Mouse (Mus musculus): ENCODE results near the gene Tsc22d3.
"Not testable (repeated sequence)": the region's sequence is repeated elsewhere in the genome, so short reads cannot be mapped to it uniquely, and the experiment has no call there.

Tsc22d3 gene

DNA sequence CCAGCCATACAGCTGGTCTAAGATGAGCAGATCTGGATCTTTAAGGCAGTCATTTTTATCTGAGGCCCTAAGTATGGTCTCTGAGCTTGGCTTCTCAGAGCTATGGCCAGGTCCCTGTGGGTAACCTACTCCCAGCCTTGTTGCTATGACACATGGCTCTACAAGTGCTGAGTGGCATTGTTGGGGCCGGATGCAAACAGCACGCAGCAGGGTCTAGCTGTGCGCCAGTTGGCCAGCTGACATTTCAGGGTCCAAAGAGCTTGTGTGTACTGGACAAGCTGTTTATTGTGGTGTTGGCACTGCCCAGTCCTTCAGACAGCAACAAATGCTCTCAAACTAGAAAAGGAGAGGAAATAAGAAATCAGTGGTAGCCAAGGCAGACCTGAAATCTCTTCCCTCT lies 35.2 kb downstream of the Tsc22d3 start:
- DNase-seq = no peak

DNA sequence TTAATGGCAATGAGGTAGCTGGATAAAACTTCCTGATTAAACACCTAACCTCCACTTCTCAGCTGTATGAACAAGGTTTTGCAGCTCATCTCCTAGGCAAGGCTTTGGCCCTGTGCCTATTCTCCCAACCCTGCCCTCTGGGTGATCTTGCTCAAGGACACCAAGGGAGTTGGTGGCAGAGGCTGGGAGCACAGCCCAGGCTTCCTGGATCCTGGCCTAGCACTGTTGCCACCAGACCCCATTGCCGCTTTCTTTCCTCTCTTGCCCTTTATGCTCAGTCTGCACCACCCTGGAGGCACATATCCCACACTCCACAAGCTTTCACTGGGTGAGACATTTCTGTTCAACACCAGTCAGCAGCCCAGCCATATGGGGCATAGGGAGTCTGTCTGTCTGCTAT lies 35.7 kb downstream of the Tsc22d3 start:
- DNase-seq = no peak

DNA sequence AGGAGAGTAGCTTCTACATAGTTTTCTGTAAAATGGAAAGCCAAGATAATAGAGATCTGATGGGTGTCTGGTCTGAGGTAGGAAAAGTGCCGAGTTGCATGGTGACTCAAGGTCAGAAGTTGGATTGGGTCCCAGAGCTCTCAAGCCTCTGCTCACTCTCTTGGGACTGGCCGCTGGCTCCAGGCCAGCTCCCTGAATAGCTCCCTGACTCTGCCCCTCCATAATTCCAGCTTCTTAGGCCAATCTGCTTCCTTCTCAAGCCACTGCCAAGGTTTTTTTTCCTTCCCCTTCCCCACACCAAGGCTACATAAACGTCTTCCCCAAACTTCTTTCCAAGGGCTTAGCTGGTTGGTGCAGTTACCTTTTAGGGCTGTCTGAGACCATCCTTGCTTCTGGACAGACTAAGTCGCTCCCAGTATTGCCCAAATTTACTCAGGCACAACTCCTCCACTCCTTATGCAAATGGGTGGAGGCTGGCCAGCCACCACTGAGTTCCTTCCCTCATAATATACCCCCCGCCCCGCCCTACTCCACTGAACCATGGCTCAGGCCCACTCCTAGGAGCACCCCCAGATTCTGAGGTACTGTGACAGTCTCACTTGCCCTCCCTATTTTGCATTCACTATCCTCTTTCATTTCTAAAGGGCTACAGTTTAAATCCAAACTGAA lies 42.1 kb downstream of the Tsc22d3 start:
- peak; percentile 75 for DNase-seq

DNA sequence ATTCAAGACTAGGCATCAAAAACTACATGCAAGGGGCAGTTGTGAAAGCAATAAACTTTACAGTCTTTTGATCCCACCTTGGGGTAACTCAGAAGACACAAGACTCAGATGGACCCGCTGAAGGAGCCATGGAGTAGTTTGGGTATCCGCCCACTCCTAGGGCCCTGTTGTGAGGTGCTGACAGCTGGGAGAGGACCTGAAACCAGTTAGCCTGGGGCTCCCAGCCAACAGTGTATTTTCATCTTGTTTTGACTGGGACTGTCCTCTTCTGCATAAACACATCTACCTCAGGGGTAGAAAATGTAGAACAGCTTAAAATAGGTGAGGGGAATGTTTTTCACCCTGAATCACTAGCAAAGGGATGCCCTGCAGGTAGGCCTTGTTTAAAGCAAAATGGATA lies 44.5 kb downstream of the Tsc22d3 start:
- no peak for DNase-seq

DNA sequence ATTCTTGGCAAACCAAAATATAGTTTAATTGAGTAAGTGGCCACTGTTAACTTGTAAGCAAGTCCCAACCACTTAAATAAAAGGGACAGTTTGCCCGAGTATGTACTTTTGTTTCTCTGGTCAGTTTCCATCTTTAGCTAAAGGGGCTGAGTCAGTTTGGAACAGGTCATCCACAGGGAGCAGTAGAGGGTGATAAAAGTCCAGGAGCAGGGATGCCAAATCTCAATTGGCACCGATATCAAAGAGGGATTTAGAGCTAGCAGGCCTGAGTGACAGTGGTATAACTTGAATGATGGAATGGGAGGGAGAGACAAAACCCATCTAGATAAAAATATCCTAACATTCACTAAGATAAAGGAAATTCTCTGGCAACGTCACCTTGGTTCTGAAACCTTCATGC lies 45.0 kb downstream of the Tsc22d3 start:
- DNase-seq = no peak

DNA sequence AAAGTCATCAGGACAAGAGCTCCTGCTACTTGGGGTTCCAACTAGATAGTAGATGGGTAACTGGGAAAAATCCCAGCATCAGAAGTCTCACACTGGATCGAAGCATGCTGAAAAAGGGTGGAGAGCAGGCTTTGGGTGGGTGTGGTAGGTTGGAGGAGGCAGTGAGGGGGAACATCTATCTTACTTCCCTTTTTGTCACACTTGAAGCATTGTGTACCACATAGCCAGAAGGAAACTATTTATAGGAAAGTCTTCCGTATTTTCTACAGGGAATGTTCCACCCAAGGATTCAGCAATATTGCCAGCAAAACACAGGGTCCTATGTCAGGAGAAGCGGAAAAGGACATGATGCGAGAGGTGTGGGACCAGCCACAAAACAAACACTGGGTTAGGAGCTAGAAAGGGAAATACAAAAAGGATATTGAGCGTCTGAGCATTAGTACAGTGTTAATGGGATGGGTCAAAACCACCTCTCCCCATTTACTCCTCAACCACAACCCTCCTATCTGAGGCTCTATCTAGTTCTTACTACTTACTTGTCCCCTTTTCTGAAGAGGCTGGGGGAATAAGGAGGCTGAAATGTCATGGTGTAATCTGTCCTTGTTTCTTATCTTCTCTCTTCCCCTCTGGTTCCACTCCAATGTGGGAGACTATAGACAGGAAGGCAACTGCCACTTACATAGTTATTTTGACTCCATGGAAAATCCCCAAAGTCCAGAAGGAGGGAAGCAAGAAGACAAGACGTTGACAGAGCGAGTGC lies 52.6 kb downstream of the Tsc22d3 start:
- DNase-seq = no peak

DNA sequence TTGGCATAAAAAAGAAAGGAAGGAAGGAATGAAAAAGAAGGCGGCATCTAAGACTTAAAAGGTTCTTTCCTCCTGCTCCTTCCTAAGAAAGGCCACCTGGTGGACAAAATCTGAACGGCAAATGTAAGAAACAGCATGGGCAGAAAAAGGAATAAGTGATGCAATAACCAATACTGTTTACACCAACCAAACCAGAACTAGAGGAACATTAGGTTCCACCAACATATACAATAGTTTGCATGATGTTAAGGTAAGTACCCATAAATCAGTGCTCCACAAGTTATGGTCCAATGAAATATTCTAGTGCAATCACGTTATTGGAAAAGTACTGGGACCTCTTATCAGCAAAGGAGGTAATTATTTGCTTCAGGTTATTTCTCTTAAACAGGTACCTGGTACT lies 55.7 kb downstream of the Tsc22d3 start:
- peak; percentile 78 for DNase-seq

DNA sequence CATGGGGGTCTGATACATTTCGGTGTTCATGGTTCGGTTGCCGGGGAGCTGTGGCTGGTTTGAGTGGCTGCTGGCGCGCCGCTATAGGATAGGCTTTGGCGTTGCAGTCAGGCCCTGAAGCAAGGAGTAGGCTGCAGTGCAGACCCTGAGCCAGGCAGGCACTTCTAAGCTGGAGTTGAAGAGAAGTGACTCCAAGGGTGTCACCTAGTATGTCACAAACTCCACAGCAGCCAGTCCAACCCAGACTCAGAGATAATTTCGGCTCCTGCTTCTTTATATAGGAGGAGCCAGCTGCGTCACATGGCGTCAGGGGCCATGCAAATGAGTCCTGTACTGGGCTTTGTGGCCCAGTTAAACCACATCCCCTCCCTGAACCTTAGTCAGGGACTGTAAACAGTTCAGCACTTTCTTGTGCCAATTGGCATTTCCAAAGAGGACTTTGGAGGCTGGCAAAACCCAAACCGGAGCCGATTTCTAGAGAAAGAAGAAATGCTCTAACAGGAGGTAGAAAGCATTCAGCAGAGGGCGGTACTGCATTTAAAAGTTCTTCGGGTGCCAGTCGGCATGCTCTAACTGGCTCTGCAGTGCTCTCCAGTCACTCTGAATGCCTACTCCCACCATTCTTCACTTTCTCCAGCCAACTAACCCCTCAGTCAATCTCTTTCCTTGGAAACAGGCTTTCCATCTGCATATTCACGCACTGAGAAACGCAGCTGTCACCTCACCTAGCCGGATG lies 57.4 kb downstream of the Tsc22d3 start:
- peak; percentile 90 for DNase-seq

DNA sequence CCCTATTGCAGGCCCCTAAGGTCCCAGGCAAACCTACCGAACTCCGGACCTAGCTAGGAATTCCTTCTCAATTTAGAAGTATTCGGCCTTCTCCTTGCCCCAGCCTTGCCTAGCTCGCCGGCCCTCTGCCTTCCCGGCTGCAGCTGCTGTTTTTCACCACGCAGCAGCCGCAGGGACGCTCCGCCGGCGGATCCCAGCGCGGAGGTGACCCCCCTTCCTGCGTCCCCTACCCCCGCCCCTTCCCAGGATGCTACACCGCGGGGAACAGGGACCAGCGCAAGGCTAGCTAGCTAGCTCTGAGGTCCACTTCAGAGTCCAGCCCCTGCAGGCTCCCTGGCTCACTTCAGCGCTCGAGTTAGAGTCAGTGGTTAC lies 58.0 kb downstream of the Tsc22d3 start:
- peak; percentile 51 for DNase-seq

DNA sequence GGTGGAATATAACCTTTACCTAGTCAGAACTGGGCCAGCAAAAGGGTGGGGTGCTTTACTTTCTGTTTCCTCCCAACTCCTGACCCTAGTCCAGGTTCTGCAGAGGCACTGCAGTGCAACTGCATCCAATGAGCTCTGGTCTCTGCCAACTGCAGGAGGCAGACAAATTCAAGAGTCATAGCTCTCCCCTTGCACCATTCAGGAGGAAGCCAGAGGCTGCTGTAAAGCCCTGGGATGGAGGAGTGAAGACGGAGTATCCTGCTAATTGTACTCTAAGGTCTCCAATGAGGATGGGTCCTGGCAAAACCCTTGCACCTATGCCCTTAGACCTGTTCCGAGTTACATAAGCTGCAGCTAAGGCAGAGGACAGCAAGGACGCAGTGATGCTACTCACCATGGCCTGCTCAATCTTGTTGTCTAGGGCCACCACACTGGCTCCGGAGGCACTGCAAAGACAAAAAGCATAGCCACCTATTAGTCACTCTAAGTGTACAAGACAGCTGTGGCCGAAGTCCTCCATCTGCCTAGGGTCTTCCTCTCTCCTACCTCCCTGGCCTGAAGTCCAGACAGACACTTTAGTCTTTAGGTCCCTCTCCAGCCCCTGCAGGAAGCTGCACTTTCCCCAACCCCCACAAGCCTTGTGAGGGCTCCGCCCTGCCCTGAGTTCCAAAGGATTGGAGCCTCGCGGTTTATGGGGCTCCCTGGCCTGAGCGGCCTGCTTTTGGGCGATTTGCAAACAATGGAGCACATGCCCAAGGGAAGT lies 58.6 kb downstream of the Tsc22d3 start:
- DNase-seq = peak; percentile 35

DNA sequence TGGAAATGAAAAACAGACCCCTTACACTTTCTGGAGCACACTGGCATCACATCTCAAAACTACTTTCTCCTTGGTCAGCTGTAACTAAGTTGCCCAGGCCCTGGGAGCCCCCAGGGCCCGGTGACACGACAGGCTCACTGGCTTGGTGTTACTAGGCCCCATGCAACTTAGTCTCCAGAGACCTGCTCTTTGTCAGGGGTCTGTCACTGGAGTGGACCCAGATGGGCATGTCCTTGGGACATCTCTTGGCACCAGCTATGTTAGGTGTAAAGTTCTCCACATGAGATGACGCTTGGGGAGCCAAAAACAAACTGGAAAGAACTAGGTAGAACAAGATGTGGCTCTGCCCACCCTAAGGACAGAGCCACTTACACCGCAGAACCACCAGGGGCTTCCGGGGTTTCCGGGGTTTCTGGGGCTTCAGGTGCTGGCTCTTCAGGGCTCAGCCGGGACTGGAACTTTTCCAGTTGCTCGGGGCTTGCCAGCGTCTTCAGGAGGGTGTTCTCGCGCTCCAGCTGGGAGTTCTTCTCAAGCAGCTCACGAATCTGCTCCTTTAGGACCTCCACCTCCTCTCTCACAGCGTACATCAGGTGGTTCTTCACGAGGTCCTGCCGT lies 59.9 kb downstream of the Tsc22d3 start:
- peak; percentile 44 for DNase-seq

DNA sequence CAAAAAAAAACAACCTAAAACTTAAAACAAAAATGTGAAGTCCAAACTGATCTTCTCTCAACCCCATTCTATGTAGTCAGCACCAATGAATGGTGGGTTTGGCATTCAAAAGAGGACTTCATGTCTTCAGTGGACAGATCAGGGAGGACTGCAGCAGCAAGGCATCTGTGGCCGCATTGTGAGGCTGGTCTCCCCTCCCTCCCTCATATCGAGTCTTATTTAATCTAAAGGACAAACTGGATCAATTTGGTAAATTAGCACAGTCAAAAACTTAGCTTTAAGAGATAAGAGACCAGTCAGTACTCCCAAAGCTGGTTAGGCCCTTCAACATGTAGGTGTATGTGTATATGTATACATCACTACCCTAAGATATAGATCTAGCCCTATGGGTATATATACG lies 60.6 kb downstream of the Tsc22d3 start:
- not testable (repeated sequence) for DNase-seq

DNA sequence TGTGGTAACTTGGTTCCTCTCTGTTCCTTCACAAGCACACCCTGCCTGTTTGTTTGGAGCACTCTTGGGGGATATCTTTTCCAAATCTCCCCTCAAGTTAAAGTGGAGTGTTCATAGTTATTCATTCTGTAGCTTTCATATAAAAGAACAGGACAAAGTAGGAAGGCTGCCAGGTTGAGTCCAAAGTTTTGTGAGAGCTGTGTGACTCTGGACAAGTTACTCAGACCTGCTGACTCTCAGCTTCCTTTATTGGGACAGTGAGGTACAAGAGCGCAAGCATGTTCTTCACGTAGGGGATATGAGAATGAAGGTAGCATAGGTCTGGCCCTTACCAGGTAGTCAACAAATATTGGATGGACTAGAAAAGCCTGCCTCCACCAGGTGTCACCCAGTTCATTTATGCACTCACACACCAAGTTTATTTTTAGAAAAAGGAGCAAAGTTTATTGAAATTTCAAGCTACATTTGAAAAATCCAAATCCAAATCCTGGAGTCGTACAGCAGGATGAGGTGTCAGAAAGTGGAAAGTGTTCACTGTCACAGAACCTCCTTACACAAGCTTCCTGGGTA lies 61.3 kb downstream of the Tsc22d3 start:
- DNase-seq = no peak

DNA sequence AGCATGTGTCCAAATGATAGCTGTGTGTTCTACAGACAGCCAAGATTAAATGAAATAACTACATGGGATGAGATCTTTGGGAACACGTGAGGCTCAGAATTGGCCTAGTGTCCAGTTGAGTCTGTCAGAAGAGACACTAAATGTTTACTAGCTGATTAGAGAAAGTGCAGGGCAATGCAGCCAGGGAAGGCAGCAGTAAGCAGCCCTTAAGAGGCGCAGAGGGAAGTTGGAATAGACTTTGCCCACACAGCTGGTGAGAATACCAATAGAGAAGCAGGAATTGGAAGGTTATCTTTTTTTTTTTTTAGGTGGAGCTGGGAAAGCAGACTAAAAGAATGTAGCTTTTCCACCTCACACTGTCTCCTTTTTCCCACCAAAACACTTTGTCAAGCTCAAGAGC lies 61.8 kb downstream of the Tsc22d3 start:
- peak; percentile 35 for DNase-seq

DNA sequence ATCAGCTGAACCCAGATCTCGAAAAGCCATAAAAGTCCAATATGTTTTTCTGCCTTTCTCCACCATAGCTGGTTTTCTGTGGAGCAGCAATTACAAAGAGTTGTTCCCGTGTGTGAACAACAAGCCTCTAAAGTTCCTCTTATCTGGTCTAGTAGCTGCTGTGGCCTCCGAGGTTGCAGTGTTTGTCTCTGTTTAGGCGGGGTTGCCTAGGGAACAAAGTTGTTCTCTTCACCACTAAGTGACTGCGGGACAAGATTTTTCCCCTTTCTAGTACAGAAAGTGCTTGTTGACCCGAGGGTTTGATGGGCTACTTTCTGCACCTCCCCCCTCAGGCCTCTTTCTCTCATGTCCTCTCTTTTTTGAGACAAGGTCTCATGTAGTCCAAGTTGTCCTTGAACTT lies 62.8 kb downstream of the Tsc22d3 start:
- DNase-seq = peak; percentile 65

DNA sequence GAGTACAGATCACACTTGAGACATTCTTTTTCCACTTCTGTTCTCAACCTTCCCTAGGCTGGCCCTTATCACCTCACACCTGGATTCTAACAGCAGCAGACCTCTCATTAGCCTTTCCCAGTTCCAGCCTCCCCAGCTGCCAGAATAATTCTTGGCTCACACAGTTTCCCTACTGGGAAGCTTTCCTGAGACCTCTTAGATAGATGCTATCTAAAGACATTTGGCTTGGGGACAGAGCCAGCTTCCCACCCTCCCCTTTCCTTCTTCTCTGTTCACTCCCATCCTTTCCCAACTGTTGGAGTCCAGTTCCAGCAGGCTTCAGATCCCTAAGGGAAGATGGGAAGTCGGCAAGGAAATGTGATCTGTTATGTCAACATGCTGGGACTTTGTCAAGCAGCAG lies 65.0 kb downstream of the Tsc22d3 start:
- DNase-seq = peak; percentile 34

DNA sequence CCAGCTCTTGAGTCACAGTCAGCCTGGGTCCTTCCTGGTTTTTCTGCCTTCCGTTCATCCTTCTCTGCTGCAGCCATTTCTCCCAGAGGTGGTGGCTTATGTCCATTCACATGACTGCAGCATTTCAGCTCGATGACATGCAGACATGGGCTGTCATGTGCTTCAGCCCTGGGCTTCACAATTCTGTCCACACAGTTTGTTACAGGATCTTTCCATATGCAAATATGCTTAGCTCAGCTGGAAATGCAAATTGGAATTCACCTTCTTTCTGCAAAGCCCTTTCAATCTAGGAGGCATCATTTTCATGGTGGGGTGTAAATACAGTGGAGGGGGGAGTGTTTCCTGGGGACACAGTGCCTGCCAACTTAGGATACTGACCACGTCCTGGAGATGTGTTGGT lies 66.2 kb downstream of the Tsc22d3 start:
- no peak for DNase-seq

DNA sequence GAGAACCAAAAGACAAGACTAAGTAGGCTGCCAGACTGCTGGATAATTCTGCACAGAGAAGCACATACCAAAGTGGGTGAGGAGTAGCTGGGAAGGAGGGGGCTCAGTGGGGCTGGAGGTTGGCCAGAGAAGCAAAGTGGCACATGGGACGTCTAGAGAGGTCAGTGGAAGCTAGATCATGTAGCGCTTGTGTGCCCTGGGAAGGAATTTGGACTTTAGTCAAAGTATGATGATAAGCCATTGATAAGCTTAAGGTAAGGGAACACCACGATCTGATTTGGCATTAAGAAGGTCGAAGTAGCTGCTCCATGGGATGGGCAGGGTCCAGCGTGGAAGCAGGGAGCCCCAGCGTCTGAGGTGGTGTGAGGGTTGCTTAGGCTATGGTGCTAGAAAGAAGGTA lies 68.1 kb downstream of the Tsc22d3 start:
- no peak for DNase-seq

DNA sequence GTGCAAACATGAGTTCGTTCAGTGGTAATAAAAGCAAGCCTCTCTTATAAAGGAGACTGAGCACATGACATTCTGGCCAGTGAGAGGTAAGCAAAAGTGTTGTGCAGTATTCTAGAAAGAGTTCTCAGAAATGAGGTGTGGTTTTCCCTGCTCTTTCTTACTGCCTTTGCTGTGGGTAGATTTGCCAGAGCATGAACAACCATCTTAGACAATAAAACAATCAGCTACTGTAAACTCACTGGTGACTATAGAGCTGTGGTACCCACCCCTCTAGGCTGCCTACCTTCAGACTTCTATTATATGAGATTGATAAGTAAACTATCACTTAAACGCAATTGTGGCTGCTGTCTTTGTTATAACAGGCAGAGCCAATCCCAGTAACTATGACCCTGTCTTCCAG lies 69.1 kb downstream of the Tsc22d3 start:
- DNase-seq = no peak

DNA sequence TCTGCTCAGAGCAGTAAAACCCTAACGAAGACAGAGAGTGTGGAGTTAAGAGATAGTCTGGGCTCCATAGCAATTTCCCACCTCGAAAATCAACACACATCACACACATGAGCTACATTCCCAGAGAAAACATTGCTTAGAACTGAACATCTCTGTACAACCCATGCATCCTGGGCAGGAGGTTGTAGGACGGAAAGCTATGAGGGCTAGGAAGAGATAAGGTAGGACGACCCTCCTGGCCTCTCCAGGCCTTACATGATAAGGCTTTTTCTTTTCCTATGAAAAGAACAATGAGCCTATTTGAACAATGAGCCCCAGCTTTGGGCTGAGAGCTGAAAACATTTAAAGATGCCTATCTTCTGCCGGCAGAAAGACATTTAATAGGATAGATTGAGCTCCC lies 69.8 kb downstream of the Tsc22d3 start:
- no peak for DNase-seq

DNA sequence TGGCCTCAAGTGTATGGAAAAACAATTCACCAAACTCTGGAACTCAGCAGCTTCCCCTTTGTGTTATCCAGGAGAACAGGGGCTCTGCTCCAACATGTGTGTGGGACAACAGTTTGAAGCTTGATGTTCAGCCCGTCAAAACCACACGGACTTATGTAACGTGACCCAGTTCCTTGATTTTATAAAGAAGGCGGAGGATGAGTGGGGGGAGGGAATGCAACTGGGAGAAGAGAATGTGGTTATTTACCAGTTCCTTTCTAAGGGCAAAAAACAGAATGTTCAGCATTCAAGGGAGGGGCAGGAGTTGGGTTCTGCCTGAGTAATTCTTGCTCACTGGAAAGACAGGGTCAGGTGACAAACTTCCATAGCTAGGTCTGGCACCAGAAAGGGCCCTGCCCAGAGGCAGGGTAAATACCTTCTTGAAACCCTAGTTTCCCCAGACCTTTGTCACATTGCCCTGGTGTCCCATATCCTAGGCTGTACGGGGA lies 71.3 kb downstream of the Tsc22d3 start:
- peak; percentile 68 for DNase-seq

DNA sequence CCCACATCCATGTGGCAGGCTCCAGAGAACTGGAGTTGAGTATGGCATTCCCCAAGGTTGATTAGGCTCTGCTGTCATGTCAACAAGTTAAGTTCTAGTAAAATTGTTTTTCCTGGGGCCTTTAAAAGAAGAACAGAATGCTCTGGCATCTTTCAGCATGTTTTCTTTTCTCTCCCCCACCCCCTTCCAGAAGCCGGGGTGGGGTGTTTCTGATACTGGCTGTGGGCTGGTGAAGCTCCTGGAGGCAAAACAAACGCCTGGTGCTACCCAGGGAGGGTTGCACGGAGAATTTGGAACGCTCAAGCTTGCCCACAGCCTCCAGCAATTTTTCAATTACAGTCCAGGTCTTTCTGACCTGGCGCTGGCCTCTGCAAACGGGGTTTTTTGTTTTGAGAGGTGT lies 73.2 kb downstream of the Tsc22d3 start:
- DNase-seq = peak; percentile 34
